Mouse (Mus musculus) liver, embryonic 12.5 days (tissue): ENCODE results near the gene Spsb1. TPM values are rescaled to one million over a fixed set of nuclear protein-coding genes. Genes with fewer than 3 reads are reported as not detected.
A peak's percentile ranks its signal among the peaks of the same experiment; 100 is the strongest.

Experiments used
- ATAC-seq: fragments of 200-750 bp; cut with Nextera tagmentation; 2 replicates; pipeline ENCODE4 v1.8.0; 2017; ENCODE audit warnings: moderate number of reproducible peaks, mild to moderate bottlenecking, moderate library complexity
- H3K27ac ChIP-seq: fragments of 300-500 bp; sonication (generic); 2 replicates; pipeline ENCODE4 v1.5.1; 2016; ENCODE audit warnings: mild to moderate bottlenecking
- H3K27me3 ChIP-seq: fragments of 300-500 bp; sonication (generic); replicated peaks from 2 replicates; pipeline ENCODE4 v1.6.1; 2016; ENCODE audit warnings: mild to moderate bottlenecking, moderate library complexity
- H3K36me3 ChIP-seq: fragments of 300-500 bp; sonication (generic); 2 replicates; pipeline ENCODE4 v1.6.1; 2016; ENCODE audit warnings: mild to moderate bottlenecking, moderate library complexity
- H3K4me1 ChIP-seq: fragments of 300-500 bp; sonication (generic); 2 replicates; pipeline ENCODE4 v1.6.1; 2016
- H3K4me2 ChIP-seq: fragments of 300-500 bp; sonication (generic); 2 replicates; pipeline ENCODE4 v1.6.1; 2016; ENCODE audit warnings: mild to moderate bottlenecking, moderate library complexity
- H3K4me3 ChIP-seq: fragments of 300-500 bp; sonication (generic); 2 replicates; pipeline ENCODE4 v1.5.1; 2016; ENCODE audit warnings: mild to moderate bottlenecking, moderate library complexity
- H3K9ac ChIP-seq: fragments of 300-500 bp; sonication (generic); 2 replicates; pipeline ENCODE4 v1.6.1; 2016; ENCODE audit warnings: mild to moderate bottlenecking, moderate library complexity
- H3K9me3 ChIP-seq: fragments of 300-500 bp; sonication (generic); replicated peaks from 2 replicates; pipeline ENCODE4 v1.6.1; 2016; ENCODE audit warnings: mild to moderate bottlenecking, moderate library complexity
- WGBS: fragments of 180-500 bp; shearing (Covaris S2); methylation state at CpG from one replicate; pipeline ENCODE4 v1.1.7; 2016; ENCODE audit not compliant: insufficient replicate concordance; 5-methylcytosine and 5-hydroxymethylcytosine counted together
- polyA plus RNA-seq: library from polyadenylated mRNA; unstranded; fragments of >200 nt; fragmentation: Nextera tagmentation; extraction: Ambion mirVana; gene quantifications from 2 replicates; pipeline ENCODE4 v1.2.1, GENCODE M21; 2016

The Spsb1 gene
- polyA plus RNA-seq, 1 experiment from 2014 or later: 0.97 TPM

DNA sequence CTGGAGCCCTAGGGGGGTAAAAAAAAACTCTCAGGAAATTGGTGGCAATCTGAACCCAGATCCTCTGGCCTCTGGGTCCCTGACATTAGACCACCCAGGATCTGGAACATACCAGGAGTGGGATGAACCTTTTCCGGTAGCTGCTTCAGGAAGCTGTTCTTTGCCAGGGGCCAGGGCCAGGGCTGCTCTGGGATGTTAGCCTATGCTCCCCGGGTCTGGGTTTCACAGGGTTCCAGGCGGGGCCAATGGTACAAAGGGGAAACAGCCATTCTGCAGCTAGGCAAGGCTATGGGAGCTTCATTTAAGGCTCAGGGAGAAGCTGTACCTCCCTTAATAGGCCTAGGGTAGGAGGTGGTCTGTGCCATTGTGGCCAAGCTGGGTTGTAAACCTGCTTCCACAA lies 9.9 kb upstream of the Spsb1 start:
- Histone ChIP-seq H3K36me3 (no peaks in the 10 kb centered on the region), H3K9me3 (no peaks in the 10 kb centered on the region), H3K4me3 (no peak overlapping the region), H3K9ac (no peak overlapping the region), H3K27ac (no peak overlapping the region), H3K4me2 (no peak overlapping the region), H3K4me1 (0 out of 2 replicates have a peak, but pooled peaks cover 3% of the 10 kb centered on the region), H3K27me3 (peaks cover 52% of the 10 kb centered on the region)
- ATAC-seq: no peak
- 51% methylated on average over 3 of the region's 3 CpGs for WGBS

DNA sequence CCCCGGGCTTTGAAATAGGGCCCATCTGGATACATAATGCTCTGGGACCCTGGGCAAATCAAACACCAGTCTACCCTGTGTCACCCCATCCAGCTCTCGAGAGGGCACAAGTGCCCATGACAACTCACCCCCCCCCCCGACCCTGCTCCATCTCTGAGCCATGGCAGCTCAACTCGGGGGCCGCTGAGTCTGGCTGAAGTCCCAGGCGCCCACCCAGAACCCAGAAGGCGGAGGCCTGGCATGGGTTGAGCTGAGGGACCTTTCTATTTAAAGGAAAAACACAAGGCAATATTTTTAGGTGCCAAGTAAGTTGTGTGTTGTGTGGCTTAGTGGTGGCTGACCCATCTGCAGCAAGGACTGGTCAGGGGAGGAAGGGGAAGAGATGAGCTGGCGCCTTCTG lies 9.4 kb upstream of the Spsb1 start:
- H3K4me1 ChIP-seq: 0 out of 2 replicates have a peak, but pooled peaks cover 3% of the 10 kb centered on the region
- WGBS: 67% methylated on average over 8 of the region's 8 CpGs
- H3K9me3 ChIP-seq: no peaks in the 10 kb centered on the region
- no peak for ATAC-seq
- no peak overlapping the region for H3K4me2 ChIP-seq
- H3K27ac ChIP-seq: no peak overlapping the region
- H3K27me3 ChIP-seq: peaks cover 50% of the 10 kb centered on the region
- H3K36me3 ChIP-seq: no peaks in the 10 kb centered on the region
- no peak overlapping the region for H3K4me3 ChIP-seq
- H3K9ac ChIP-seq: no peak overlapping the region

DNA sequence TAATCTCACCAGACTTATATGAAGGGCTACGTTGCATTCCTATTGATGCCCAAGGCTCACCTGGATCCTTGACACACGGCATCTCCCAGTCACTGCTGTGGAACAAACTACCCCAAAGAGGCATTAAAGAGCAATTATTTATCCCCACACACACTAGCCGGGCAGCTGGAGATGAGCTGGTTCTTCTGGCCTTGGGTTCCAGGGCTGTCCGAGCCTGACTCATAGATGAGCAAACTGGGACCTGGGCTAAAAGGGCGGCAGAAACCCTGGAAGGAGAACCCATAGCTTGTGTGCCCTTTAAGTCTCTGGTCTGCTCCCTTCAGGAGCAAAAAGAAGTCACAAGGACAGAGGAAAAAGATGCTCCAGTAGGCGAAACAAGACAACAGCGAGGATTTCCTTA lies 5.5 kb upstream of the Spsb1 start:
- H3K4me2 ChIP-seq: no peak overlapping the region
- no peaks in the 10 kb centered on the region for H3K9me3 ChIP-seq
- peaks cover 3% of the 10 kb centered on the region; the same call in 1 of the 2 replicates for H3K4me1 ChIP-seq
- H3K4me3 ChIP-seq: no peak overlapping the region
- no peak for ATAC-seq
- H3K27me3 ChIP-seq: peaks cover 64% of the 10 kb centered on the region
- 69% methylated on average over 7 of the region's 7 CpGs for WGBS
- no peak overlapping the region for H3K9ac ChIP-seq
- no peak overlapping the region for H3K27ac ChIP-seq
- H3K36me3 ChIP-seq: no peaks in the 10 kb centered on the region

DNA sequence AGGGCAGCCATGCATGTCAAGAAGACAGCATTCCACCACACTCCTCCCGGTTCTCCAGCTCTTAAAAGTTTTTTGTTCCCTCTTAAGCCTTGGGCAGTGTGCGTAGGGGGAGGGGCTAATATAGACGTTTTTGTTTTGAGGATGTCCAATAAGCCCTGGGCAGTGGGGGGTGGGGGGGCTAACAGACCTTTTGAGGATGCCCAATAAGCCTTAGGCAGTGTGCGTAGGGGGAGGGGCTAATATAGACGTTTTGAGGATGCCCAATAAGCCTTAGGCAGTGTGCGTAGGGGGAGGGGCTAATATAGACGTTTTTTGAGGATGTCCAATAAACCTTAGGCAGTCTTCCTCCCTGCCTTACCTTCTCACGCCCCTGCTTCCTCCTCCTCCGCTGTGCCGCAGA lies 5.0 kb upstream of the Spsb1 start:
- ATAC-seq: no peak
- Histone ChIP-seq H3K9me3 (no peaks in the 10 kb centered on the region), H3K4me1 (peaks cover 7% of the 10 kb centered on the region), H3K27ac (no peak overlapping the region), H3K4me2 (no peak overlapping the region), H3K27me3 (peaks cover 66% of the 10 kb centered on the region), H3K36me3 (no peaks in the 10 kb centered on the region), H3K4me3 (no peak overlapping the region), H3K9ac (no peak overlapping the region)
- WGBS: 54% methylated on average over 10 of the region's 10 CpGs

DNA sequence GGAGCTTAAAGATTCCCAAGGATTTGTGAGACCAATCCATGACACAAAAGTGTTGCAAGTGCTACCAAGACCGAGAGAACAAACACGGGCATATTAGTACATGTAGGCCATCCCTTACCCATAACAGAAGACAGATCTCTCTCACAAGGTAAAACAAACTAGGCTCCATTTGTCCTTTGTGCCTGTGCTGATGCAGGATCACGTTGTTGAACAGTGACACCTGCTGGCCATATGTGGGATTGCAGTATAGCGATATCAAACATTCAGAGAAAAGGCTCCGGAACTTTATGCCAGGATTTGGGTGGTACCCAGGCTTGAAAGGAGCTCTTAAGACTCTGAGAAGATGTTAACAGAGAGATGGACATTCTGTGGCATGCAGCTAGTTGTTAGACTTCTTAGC lies 3.7 kb upstream of the Spsb1 start:
- Histone ChIP-seq H3K4me3 (no peak overlapping the region), H3K27ac (no peak overlapping the region), H3K4me2 (no peak overlapping the region), H3K27me3 (peaks cover 70% of the 10 kb centered on the region), H3K36me3 (no peaks in the 10 kb centered on the region), H3K4me1 (peaks cover 12% of the 10 kb centered on the region), H3K9ac (no peak overlapping the region), H3K9me3 (no peaks in the 10 kb centered on the region)
- 4% methylated on average over 5 of the region's 5 CpGs for WGBS
- ATAC-seq: no peak

DNA sequence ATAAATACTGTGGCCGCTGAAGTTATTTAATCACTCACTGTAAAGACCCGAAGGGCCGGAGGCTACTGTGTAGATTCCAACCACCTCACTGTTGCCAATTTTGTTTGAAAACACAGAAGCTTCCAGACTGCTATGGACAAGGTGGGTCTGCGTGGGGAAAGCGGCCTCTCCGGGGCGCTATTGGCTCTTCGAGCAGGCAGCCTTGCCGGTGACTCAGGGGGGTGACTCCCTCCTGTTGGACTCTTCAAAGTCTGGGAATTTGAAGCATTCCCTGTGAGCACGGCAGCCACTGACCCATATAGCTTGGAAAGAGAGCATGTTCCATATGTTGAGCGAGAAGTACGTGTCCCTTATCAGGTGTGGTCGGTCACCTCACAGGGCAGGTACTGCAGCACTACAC lies 1.2 kb upstream of the Spsb1 start:
- Histone ChIP-seq H3K4me3 (no peak overlapping the region), H3K9me3 (no peaks in the 10 kb centered on the region), H3K4me2 (no peak overlapping the region), H3K36me3 (no peaks in the 10 kb centered on the region), H3K27me3 (peaks cover 88% of the 10 kb centered on the region), H3K9ac (no peak overlapping the region), H3K4me1 (peaks cover 12% of the 10 kb centered on the region), H3K27ac (no peak overlapping the region)
- WGBS: 45% methylated on average over 13 of the region's 13 CpGs
- no peak for ATAC-seq

DNA sequence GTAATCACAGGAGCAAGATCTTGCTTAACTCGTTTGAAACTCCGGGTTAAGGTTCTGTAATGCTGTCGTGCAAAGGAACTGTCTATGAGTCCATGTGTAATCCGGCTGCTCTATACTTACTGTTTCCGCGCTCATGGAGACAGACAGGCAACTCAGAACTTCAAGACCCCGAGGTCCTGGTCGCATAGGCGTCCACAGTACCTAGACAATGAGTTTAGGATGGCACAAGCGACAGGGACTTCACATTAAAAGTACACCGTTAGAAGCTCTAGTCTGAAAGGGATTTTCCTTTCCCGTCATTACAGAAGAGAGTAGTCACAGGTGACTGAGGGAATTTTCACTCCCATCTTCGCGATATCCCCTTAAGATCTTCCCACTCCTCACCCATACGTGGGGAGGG lies 788 bp upstream of the Spsb1 start:
- Histone ChIP-seq H3K27me3 (peaks cover 86% of the 10 kb centered on the region), H3K9ac (no peak overlapping the region), H3K36me3 (no peaks in the 10 kb centered on the region), H3K4me2 (peak overlapping the region; percentile 89), H3K27ac (no peak overlapping the region), H3K4me3 (no peak overlapping the region), H3K9me3 (no peaks in the 10 kb centered on the region), H3K4me1 (peaks cover 12% of the 10 kb centered on the region)
- no peak for ATAC-seq
- WGBS: 15% methylated on average over 15 of the region's 15 CpGs

DNA sequence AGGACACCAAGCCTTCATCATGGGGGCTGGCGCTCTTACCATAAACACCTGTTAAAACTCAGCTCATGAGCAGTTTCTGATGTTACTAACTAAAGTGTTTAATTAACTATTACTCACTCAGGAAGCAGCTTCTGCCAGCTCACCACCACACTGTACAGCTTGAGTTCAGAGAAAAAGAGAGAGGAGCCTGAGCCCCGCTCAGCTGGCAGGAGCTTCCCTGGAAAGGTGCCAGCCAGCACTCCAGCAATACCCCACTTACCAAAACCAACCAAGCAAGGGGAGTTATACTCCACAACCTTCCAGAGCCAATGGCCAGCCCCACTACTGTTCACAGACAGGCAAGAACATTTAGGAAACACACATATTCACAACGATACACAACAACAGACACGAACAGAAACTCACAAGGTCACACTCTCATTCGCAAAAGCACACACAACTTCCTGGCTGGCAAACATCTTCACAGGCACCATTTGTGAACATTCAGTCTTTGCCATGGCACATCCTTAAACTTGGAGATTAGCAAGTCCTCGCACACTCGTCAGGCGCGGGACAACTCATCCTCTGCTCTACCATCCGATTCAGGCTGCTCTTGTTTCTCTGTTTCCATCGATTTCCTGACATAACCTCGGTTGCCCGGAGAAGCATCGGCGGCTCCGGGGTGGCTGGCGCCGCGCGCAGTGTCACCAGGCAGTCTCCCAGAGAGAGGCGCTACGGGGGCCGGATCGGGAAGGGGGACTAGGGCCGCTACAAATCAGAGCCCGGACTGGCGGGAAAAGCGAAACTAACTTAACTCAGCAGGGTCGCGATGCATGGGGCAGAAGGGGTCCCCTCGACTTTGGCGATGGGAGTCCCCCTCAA lies 992 bp downstream of the Spsb1 start:
- Histone ChIP-seq H3K9me3 (no peaks in the 10 kb centered on the region), H3K4me1 (peaks cover 12% of the 10 kb centered on the region), H3K27ac (no peak overlapping the region), H3K4me3 (peak overlapping the region; percentile 58), H3K27me3 (peaks cover 90% of the 10 kb centered on the region), H3K36me3 (no peaks in the 10 kb centered on the region), H3K4me2 (peak overlapping the region; percentile 89), H3K9ac (peak overlapping the region; percentile 48)
- 6% methylated on average over 32 of the region's 32 CpGs for WGBS
- ATAC-seq: no peak

DNA sequence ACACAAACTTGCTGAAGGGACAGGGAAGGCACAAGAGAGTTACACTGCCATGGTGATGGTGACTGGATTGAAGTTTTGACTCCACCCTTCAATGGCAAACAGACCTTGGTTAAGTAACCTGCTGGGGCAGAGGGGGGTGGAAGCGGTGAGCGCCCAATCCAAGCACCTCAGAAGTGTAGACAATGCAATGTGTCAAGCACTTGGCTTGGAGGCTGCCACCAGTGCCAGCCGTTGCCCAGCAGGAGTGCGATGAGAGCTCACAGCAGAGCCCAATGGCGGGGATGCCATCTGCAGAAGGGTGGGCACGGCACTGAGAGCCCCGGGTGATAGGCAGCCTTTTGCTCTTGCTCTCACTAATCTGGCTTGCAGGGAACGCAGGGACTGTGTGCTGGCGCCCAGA lies 2.6 kb downstream of the Spsb1 start:
- Histone ChIP-seq H3K36me3 (no peaks in the 10 kb centered on the region), H3K4me2 (no peak overlapping the region), H3K9ac (no peak overlapping the region), H3K27ac (no peak overlapping the region), H3K9me3 (no peaks in the 10 kb centered on the region), H3K27me3 (peaks cover 84% of the 10 kb centered on the region), H3K4me3 (no peak overlapping the region), H3K4me1 (peaks cover 12% of the 10 kb centered on the region)
- 63% methylated on average over 9 of the region's 9 CpGs for WGBS
- no peak for ATAC-seq

DNA sequence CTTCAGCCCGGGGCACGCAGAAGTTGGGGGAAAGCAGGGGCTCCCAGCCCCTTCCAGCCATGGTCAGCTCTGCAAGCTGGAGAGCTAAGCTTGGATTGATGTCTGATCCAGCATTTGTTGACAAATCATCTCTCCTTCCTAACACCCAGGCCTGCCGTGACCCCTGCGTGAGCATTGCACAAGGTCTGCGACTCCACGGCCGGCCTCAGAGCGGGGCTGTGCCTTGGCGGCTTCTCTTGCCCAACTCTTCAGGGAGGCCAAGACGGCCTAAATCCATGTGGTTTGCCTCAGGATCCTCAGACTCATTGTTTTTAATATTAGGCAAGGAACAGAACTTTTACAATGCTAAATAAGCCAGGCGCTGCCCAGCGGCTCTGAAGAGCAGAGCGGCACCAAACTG lies 3.6 kb downstream of the Spsb1 start:
- no peaks in the 10 kb centered on the region for H3K36me3 ChIP-seq
- WGBS: 75% methylated on average over 13 of the region's 13 CpGs
- no peak overlapping the region for H3K9ac ChIP-seq
- no peak overlapping the region for H3K27ac ChIP-seq
- peaks cover 83% of the 10 kb centered on the region for H3K27me3 ChIP-seq
- H3K4me1 ChIP-seq: peaks cover 12% of the 10 kb centered on the region
- no peaks in the 10 kb centered on the region for H3K9me3 ChIP-seq
- no peak for ATAC-seq
- H3K4me3 ChIP-seq: no peak overlapping the region
- H3K4me2 ChIP-seq: no peak overlapping the region

DNA sequence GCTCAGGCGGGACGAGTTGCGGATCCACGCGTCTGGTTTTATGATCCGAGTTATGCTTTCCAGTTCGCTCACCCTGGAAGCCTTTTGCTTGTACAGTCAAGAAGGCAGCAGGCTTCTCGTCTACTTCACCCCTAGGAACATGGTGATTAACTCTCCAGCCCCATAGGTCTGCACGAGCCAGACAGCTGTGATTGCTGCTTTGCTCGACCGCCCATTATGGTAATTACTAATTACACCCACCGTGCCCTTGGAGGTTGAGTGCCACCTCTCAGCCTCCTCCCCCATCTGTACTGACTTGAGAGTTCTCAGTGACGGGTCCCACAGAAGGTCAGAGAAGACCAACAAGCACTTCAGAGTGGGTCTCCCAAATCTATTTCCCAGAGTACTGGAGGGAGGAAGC lies 5.2 kb downstream of the Spsb1 start:
- Histone ChIP-seq H3K36me3 (no peaks in the 10 kb centered on the region), H3K4me2 (no peak overlapping the region), H3K9ac (no peak overlapping the region), H3K27ac (no peak overlapping the region), H3K27me3 (peaks cover 82% of the 10 kb centered on the region), H3K4me3 (no peak overlapping the region), H3K4me1 (peaks cover 5% of the 10 kb centered on the region), H3K9me3 (no peaks in the 10 kb centered on the region)
- ATAC-seq: no peak
- WGBS: 74% methylated on average over 13 of the region's 13 CpGs

DNA sequence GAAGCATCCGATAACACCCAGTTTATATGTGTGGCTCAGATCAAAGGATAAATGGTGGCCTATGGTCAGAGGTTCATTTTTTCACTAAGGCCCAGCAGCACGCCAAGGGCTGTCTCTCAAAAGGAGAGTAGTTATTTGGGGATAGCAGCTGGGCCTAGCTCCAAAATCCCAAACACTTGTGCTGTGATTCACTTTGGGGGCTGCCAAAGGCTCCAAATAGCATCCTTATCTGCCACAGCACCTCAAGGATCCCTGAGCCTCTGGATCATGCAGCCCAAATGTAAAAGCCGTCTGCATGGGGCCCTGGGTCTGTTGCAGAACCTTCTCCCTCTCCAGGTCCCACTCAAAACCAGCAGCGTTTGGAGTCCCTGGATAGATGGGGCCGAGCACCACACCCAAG lies 6.7 kb downstream of the Spsb1 start:
- WGBS: 61% methylated on average over 5 of the region's 5 CpGs
- no peak for ATAC-seq
- no peaks in the 10 kb centered on the region for H3K4me1 ChIP-seq
- peaks cover 82% of the 10 kb centered on the region for H3K27me3 ChIP-seq
- H3K9me3 ChIP-seq: no peaks in the 10 kb centered on the region
- H3K4me3 ChIP-seq: no peak overlapping the region
- no peaks in the 10 kb centered on the region for H3K36me3 ChIP-seq
- no peak overlapping the region for H3K4me2 ChIP-seq
- H3K9ac ChIP-seq: no peak overlapping the region
- H3K27ac ChIP-seq: no peak overlapping the region

DNA sequence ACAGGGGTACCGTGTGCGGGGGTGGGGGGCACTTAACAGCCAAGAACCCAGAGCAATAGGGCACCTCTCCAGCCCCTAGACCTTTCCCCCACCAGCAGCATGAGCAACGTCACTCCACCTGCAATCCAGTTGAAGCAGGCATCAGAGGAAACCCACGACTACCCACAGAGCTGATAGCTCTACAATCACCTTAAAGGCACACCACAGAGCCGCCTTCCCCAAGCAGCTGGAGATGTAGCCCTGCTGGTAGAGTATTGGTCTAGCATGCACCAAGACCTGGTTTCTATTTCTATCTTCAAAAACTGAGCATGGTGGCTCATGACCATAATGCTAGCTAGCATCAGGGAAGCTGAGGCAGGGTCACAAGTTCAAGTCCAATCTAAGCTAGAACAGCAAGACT lies 7.4 kb downstream of the Spsb1 start:
- Histone ChIP-seq H3K4me1 (no peaks in the 10 kb centered on the region), H3K4me2 (no peak overlapping the region), H3K9me3 (no peaks in the 10 kb centered on the region), H3K36me3 (no peaks in the 10 kb centered on the region), H3K4me3 (no peak overlapping the region), H3K27ac (no peak overlapping the region), H3K27me3 (peaks cover 82% of the 10 kb centered on the region), H3K9ac (no peak overlapping the region)
- no peak for ATAC-seq
- WGBS: 50% methylated on average over 5 of the region's 5 CpGs
